Mouse (Mus musculus) bone marrow macrophage, adult 2 months (primary cell): ENCODE results near the gene Col12a1.

Source experiments
- CTCF ChIP-seq: IDR thresholded peaks from 2 replicates; pipeline ENCODE4 v1.5.1; 2012; ENCODE audit warnings: low read depth, mild to moderate bottlenecking, low read length, moderate library complexity
- POLR2A ChIP-seq: IDR thresholded peaks from 2 replicates; pipeline ENCODE4 v1.6.1; 2012; ENCODE audit warnings: mild to moderate bottlenecking, low read depth, low read length, borderline replicate concordance

DNA sequence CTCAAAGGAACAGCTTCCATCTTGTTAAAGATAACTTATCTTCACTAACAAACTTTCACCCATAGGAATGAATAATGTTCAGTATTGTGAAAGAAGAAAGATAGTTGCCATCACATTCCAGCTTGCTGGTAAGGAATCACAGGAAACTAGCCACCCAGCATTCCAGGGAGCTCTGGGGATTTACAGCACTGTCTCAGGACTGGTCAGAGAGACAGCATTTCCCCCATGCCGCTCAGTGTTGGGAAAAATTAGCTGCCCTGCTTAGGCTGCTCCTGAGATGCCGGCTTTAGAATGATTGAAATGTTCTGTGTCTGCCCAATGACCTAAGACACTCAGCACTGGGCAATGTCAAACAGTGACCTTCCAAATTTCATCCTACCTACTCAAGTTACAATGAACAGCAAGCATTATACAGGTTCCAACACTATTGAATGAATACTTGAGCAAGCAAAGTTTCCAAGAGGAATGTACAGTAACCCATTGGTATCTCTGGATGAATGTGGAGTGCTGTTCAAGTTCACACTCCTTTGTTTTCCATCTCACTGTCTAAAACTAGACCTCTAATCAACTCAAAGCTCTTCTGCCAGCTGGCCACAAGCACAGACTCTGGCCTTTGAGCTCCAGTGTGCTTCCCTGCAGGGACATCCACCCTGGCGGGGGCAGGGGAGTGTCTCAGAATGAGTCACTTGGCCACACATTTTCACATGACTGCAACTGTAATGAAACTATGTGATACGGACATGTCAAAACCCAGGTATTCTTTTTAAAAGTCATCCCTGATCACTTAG, 38.0 kb downstream of the Col12a1 start:
- TF ChIP-seq CTCF (no peak), POLR2A (no peak)
